10 mouse cellular contexts compared by ENCODE assay signal in the genomic region with DNA sequence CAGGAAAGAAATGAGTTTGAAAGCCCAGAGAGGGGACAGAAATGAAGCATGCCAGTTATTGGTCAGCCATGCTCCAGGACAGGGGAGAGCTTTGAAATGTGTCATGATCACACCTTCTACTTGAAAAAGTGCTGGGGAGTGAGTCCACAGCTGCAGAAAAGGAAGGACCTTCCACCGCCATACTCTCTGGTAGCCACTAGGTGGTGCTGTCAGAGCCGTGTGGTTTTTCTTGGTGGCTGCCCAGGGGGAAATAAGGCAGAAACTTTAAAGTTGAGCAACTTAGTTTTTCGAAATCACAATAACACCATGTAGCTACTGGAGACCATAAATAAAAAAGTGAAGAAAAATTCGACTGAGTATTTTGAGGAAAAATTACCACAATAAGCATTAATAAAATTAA. TPM values are rescaled to one million over a fixed set of nuclear protein-coding genes. Genes with fewer than 3 reads are reported as not detected.
A peak's percentile ranks its signal among the peaks of the same experiment; 100 is the strongest.
DNase-seq lines count a peak whose midpoint lies in the region; ATAC-seq and TF ChIP-seq lines count a peak whose summit lies in the region.
"Had no signal": no experiment of that assay in that cellular context is flagged by ENCODE, and none has a peak within 500 bp of the region (broad histone marks: within the 10 kb centered on the region; RNA-seq: fewer than 3 reads in every experiment).

No protein-coding gene starts in this region.

- CTCF ChIA-PET in Patski (lab: Charles Lee) = interaction anchor here (0.6 to 4.8 kb wide), 10 partner anchors 9 to 94 kb away, joined by 3 to 20 read pairs (median 4); no protein-coding TSS in a partner anchor

- no peak overlapping the region for H3K9ac ChIP-seq in kidney, embryonic 15.5 days

- 17% methylated on average over 4 of the region's 4 CpGs for WGBS in kidney, embryonic 15.5 days

- no peak overlapping the region for H3K4me2 ChIP-seq in kidney, embryonic 15.5 days

- no peak overlapping the region for H3K27ac ChIP-seq in kidney, embryonic 15.5 days
- H3K27ac ChIP-seq: macrophage had no signal

- H3K4me3 ChIP-seq in kidney, embryonic 15.5 days (replicated peaks) = no peak overlapping the region
- H3K4me3 ChIP-seq: erythroblast, embryonic 14.5 days had no signal

- in situ Hi-C loops in Patski (cut with MboI; ENCODE audit: low pct_unique_long_range_greater_than_20kb) = no loop called here

- ATAC-seq in kidney, embryonic 15.5 days (replicated peaks; ENCODE audit: low FRiP score) = no peak
- ATAC-seq in Patski = no peak
- ATAC-seq in erythroid progenitor cell, adult 5-6 weeks (replicated peaks; ENCODE audit: low FRiP score, poor library complexity, severe bottlenecking) = no peak

- TF ChIP-seq CTCF in Patski (IDR thresholded peaks at IDR 0.05) = peak; percentile 89

- H3K4me1 ChIP-seq in kidney, embryonic 15.5 days = no peaks in the 10 kb centered on the region

- peak; percentile 18 for DNase-seq in kidney, adult 18-20 months
- peak; percentile 49 to 56 for DNase-seq in B cell, adult 2 months
- no peak for DNase-seq in Patski (ENCODE audit: low read depth, low spot score)
- DNase-seq in embryo, embryonic 10.5 days (ENCODE audit: low spot score) = peak; percentile 73
- DNase-seq in kidney, postnatal 4 days = peak; percentile 57 to 60
- DNase-seq in mesoderm, embryonic 11.5 days (ENCODE audit: low read depth, low spot score) = peak; percentile 45

- POLR2A ChIA-PET in Patski (lab: Charles Lee) = no interaction called here

- H3K36me3 ChIP-seq in kidney, embryonic 15.5 days = no peaks in the 10 kb centered on the region

- H3K9me3 ChIP-seq in kidney, embryonic 15.5 days (replicated peaks) = 0 out of 2 replicates have a peak, but pooled peaks cover 6% of the 10 kb centered on the region

- H3K27me3 ChIP-seq in kidney, embryonic 15.5 days = no peaks in the 10 kb centered on the region
- no peaks in the 10 kb centered on the region for H3K27me3 ChIP-seq in Patski

RNA-seq across cellular contexts. Expression of gene Gm12689, which starts 3.0 kb away (rescaled TPM):
- polyA plus RNA-seq in kidney, embryonic 15.5 days (2015; fragmentation: Nextera tagmentation; extraction: Ambion mirVana) = 0.19 and 0.38 TPM in 2 replicates
- not detected for polyA plus RNA-seq in Patski (2021)
- total RNA-seq in erythroid progenitor cell, adult 5-6 weeks (2015; ENCODE audit: low replicate concordance) = not detected in 2 replicates
- total RNA-seq in erythroid progenitor cell, adult 5-6 weeks (2017; ENCODE audit: low replicate concordance) = 0.51 TPM in 1 of 2 replicates, not detected in the other
- polyA plus RNA-seq: erythroblast, embryonic 14.5 days had no signal
